Mouse (Mus musculus) kidney, postnatal 0 days (tissue): ENCODE data around the gene Mill2. TPM values are rescaled to one million over a fixed set of nuclear protein-coding genes. Genes with fewer than 3 reads are reported as not detected.
"Not testable (repeated sequence)": the region's sequence is repeated elsewhere in the genome, so short reads cannot be mapped to it uniquely, and the experiment has no call there.

Experiments used
- ATAC-seq: fragments of 200-750 bp; cut with Nextera tagmentation; replicated peaks from 2 replicates; pipeline ENCODE4 v1.8.0; 2017; ENCODE audit warnings: low read depth, moderate number of reproducible peaks, moderate TSS enrichment, moderate library complexity; ENCODE audit not compliant: low FRiP score
- DNase-seq: peaks from one replicate; pipeline ENCODE4 v3.0.0-alpha.2; 2016; ENCODE audit warnings: low spot score
- H3K27ac ChIP-seq: fragments of 300-500 bp; sonication (generic); 2 replicates; pipeline ENCODE4 v1.5.1; 2014; ENCODE audit warnings: mild to moderate bottlenecking
- H3K27me3 ChIP-seq: fragments of 300-500 bp; sonication (generic); 2 replicates; pipeline ENCODE4 v1.6.1; 2014; ENCODE audit warnings: low read length, mixed read lengths; ENCODE audit not compliant: insufficient read depth
- H3K36me3 ChIP-seq: fragments of 300-500 bp; sonication (generic); 2 replicates; pipeline ENCODE4 v1.6.1; 2014; ENCODE audit warnings: low read length, mixed read lengths; ENCODE audit not compliant: insufficient read depth
- H3K4me1 ChIP-seq: fragments of 300-500 bp; sonication (generic); replicated peaks from 2 replicates; pipeline ENCODE4 v1.6.1; 2014; ENCODE audit warnings: antibody characterized with exemption, low read length, mixed read lengths; ENCODE audit not compliant: insufficient read depth
- H3K4me2 ChIP-seq: fragments of 300-500 bp; sonication (generic); 2 replicates; pipeline ENCODE4 v1.6.1; 2014; ENCODE audit warnings: mild to moderate bottlenecking, low read length, moderate library complexity, mixed read lengths
- H3K4me3 ChIP-seq: fragments of 300-500 bp; sonication (generic); replicated peaks from 2 replicates; pipeline ENCODE4 v1.5.1; 2014; ENCODE audit warnings: low read depth, low read length
- H3K9ac ChIP-seq: fragments of 300-500 bp; sonication (generic); 2 replicates; pipeline ENCODE4 v1.6.1; 2014; ENCODE audit warnings: low read depth, low read length
- H3K9me3 ChIP-seq: fragments of 300-500 bp; sonication (generic); replicated peaks from 2 replicates; pipeline ENCODE4 v1.6.1; 2016; ENCODE audit warnings: low read length, inconsistent platforms, mixed read lengths
- CTCF ChIP-seq: IDR thresholded peaks from 2 replicates; pipeline ENCODE4 v1.5.1; 2016; ENCODE audit warnings: antibody characterized with exemption, low read depth, mild to moderate bottlenecking, moderate library complexity
- WGBS: fragments of 180-500 bp; shearing (Covaris S2); extraction: QIAGEN DNeasy Blood & Tissue Kit; methylation state at CpG from one replicate; pipeline ENCODE4 v1.1.7; 2014; 5-methylcytosine and 5-hydroxymethylcytosine counted together
- polyA plus RNA-seq: library from polyadenylated mRNA; unstranded; fragments of >200 nt; fragmentation: Nextera tagmentation; extraction: Ambion mirVana; gene quantifications from 2 replicates; pipeline ENCODE4 v1.2.1, GENCODE M21; 2015

Gene Mill2
- polyA plus RNA-seq = 2.0 and 2.5 TPM in 2 replicates

DNA sequence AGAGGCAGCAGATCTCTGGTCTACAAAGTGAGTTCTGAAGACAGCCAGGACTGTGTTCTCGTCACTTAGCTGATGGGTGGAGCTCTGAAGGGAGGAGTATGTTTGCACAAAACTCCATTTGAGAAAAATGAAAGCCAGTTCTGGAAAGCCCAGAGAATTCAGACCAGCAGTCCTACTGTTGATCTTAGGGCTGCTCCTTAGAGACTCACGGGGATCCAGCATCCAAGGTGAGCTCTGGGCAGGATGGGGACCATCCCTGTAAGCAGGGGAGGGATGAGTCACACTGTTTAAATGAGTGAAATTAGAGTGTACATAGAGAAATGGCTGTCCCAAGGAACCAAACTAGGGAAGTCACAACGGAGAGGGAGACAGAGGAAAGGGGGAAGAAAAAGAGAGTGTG is at the start of gene Mill2:
Mill2 (plus strand) TSS at position 102 of the 400 bp plus-strand sequence.
- no peaks in the 10 kb centered on the region for H3K36me3 ChIP-seq
- WGBS = 17% methylated on average over 3 of the region's 3 CpGs

DNA sequence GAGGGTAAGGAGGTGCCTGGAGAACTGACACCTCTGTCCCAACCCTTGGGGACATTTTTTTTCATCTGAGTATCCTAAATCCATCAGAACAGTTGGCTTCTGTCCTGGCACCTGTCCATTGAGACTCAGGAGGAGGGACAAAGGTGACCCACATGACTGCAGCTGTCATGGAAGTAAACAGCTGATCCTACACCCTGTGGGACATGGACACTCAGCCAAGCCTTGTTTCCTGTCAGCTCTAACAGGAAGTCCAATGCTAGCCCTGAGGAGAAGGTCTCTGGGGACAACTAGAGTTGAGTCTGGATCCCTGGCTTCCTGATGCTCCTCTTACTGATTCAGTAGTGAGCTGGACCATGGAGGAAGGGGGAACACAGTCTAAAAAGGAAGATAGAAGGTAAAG is 49.1 kb upstream of the Mill2 start:
- not testable (repeated sequence) for H3K9ac ChIP-seq, H3K4me2 ChIP-seq, DNase-seq, H3K36me3 ChIP-seq, H3K9me3 ChIP-seq, H3K27ac ChIP-seq, H3K4me1 ChIP-seq, H3K4me3 ChIP-seq, ATAC-seq, H3K27me3 ChIP-seq

More for the DNA sequence above, at the start of gene Mill2:
- Histone ChIP-seq H3K27ac (peak within 1 kb of the TSS; percentile 95), H3K9me3 (no peaks in the 10 kb centered on the region), H3K9ac (peak within 1 kb of the TSS; percentile 65), H3K27me3 (no peaks in the 10 kb centered on the region), H3K4me3 (peak within 1 kb of the TSS; percentile 37), H3K4me1 (no peaks in the 10 kb centered on the region), H3K4me2 (peak within 1 kb of the TSS; percentile 66)
- ATAC-seq (peak; percentile 26; the same call in 1 of the 2 replicates), DNase-seq (peak; percentile 79)
- TF ChIP-seq CTCF = no peak

DNA sequence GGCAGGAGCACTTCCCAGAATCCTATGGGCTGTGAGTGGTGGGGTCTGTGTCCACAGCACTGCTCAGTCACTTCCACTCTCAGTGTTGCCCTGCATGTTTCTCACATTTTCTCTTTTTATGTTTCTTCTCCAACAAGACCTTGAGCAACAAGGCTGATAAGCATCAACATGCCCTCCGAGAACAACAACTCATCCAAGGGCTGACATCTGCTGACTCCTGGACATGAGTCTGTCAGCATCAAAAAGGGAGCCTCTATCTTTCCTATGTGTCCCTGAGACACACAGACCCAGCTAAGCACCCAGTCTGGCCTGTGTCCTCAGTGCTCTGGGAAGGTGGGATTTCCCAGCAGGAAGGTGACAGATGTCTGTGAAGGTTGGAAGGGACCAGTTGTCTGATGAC is 41.3 kb upstream of the Mill2 start, which contains the start of gene Psg19:
Psg19 (minus strand) TSS at position 101 of the 400 bp plus-strand sequence.
- H3K9me3 ChIP-seq = no peaks in the 10 kb centered on the region
- no peaks in the 10 kb centered on the region for H3K27me3 ChIP-seq
- H3K4me3 ChIP-seq = no peak within 1 kb of the TSS
- no peak within 1 kb of the TSS for H3K4me2 ChIP-seq
- DNase-seq (no peak), ATAC-seq (no peak)
- H3K36me3 ChIP-seq = no peaks in the 10 kb centered on the region
- no peak for TF ChIP-seq CTCF
- no peak within 1 kb of the TSS for H3K9ac ChIP-seq
- WGBS = 71% methylated on average over 1 of the region's 1 CpGs
- no peaks in the 10 kb centered on the region for H3K4me1 ChIP-seq
- H3K27ac ChIP-seq = no peak within 1 kb of the TSS

DNA sequence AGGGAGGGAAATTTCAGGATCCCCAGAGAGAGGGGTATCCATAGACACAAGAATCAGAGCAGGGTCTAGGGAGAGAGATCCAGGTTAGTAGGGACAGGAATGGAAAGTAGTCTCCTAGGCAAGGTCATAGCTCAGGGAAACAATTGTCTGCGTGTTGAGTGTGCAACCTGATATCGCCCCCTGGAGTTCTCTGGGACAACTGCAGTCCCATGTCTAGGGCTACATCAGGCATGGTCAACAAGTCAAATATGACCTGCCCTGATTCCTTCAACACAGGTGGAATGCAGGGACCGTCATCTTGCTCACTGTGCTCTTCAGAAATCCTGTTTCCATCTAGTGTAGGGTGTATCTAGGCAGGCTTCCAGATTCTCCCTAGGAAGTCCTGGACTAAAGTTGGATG is 40.6 kb upstream of the Mill2 start:
- Histone ChIP-seq H3K9ac (no peak overlapping the region), H3K27me3 (no peaks in the 10 kb centered on the region)

DNA sequence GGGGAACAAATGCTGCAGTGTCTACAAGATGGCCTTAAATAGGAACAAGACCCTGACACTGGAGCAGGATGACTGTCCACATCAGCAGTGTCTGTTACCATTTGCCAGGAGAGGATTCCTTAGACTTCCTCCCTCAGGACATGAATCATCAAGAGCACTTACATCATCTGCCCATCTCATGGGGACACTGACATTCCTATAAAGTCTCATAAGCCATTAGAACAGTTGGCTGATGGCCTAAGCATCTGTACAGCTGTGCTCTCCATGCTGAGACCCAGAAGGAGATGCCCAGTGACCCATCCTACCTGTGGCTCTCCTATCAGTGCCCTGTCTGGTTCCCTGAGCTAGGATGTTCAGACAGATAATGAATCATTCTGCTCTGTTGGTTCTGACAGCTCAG is 36.2 kb upstream of the Mill2 start:
- ATAC-seq = no peak
- Histone ChIP-seq H3K4me2 (no peak overlapping the region), H3K36me3 (no peaks in the 10 kb centered on the region), H3K9ac (no peak overlapping the region), H3K9me3 (no peaks in the 10 kb centered on the region), H3K4me3 (no peak overlapping the region), H3K4me1 (no peaks in the 10 kb centered on the region), H3K27ac (no peak overlapping the region), H3K27me3 (no peaks in the 10 kb centered on the region)
- no peak for DNase-seq
- TF ChIP-seq CTCF = no peak

More for the DNA sequence above, 40.6 kb upstream of the Mill2 start:
- Histone ChIP-seq H3K4me1 (no peaks in the 10 kb centered on the region), H3K4me2 (no peak overlapping the region), H3K36me3 (no peaks in the 10 kb centered on the region), H3K9me3 (no peaks in the 10 kb centered on the region), H3K4me3 (no peak overlapping the region), H3K27ac (no peak overlapping the region)
- 39% methylated on average over 3 of the region's 3 CpGs for WGBS
- DNase-seq (no peak), ATAC-seq (no peak)
- TF ChIP-seq CTCF = peak; percentile 28; the same call in 1 of the 2 replicates

DNA sequence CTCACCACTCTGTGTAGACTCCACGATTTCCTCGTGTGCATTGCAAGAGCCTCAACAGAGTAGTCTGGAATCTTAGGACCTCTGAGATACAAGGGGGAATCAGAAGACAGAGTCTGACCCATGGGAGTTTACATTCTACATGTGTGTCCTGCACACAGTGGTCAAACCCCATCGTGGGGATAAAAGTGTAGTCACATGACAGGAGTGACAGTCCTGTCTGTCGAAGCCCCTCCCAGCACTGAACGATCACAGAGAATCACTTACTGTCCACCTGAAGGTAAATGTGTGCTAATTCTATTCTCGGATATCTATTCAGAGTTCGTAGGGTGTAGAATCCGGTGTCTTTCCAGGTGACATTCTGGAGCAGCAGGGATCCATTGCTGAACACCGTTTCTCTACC is 21.5 kb upstream of the Mill2 start:
- 81% methylated on average over 9 of the region's 9 CpGs for WGBS
- no peak for TF ChIP-seq CTCF
- ATAC-seq (no peak), DNase-seq (no peak)
- Histone ChIP-seq H3K27me3 (no peaks in the 10 kb centered on the region), H3K4me1 (no peaks in the 10 kb centered on the region), H3K36me3 (no peaks in the 10 kb centered on the region), H3K27ac (no peak overlapping the region), H3K9me3 (no peaks in the 10 kb centered on the region), H3K4me2 (no peak overlapping the region), H3K4me3 (no peak overlapping the region), H3K9ac (no peak overlapping the region)

DNA sequence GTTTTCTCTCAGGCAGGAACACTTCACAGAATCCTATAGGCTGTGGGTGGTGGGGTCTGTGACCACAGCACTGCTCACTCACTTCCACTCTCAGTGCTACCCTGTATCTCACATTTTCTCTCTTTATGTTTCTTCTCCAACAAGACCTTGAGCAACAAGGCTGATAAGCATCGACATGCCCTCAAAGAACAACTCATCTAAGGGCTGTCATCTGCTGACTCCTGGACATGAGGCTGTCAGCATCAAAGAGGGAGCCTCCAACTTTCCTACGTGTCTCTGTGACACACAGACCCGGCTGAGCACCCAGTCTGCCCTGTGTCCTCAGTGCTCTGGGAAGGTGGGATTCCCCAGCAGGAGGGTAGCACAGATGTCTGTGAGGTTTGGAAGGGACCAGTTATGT is 18.3 kb upstream of the Mill2 start, which contains the start of gene Psg17:
Psg17 (minus strand) TSS at position 101 of the 400 bp plus-strand sequence.
- 68% methylated on average over 3 of the region's 3 CpGs for WGBS
- Histone ChIP-seq H3K27ac (no peak within 1 kb of the TSS), H3K9me3 (no peaks in the 10 kb centered on the region), H3K9ac (no peak within 1 kb of the TSS), H3K27me3 (no peaks in the 10 kb centered on the region), H3K4me2 (no peak within 1 kb of the TSS), H3K4me3 (no peak within 1 kb of the TSS), H3K4me1 (no peaks in the 10 kb centered on the region), H3K36me3 (no peaks in the 10 kb centered on the region)
- no peak for ATAC-seq
- TF ChIP-seq CTCF = no peak
- DNase-seq = no peak
